Mouse (Mus musculus) intestine, embryonic 14.5 days (tissue): Measurements from ENCODE around the gene Nup98. TPM values are rescaled to one million over a fixed set of nuclear protein-coding genes. Genes with fewer than 3 reads are reported as not detected.

Experiments
- ATAC-seq: fragments of 200-750 bp; cut with Nextera tagmentation; replicated peaks from 2 replicates; pipeline ENCODE4 v1.8.0; 2017; ENCODE audit warnings: low read depth, moderate number of reproducible peaks, moderate TSS enrichment, moderate library complexity; ENCODE audit not compliant: low FRiP score, low TSS enrichment
- DNase-seq: peaks from one replicate; pipeline ENCODE4 v3.0.0-alpha.2; 2018; ENCODE audit warnings: low spot score
- H3K27ac ChIP-seq: fragments of 300-500 bp; sonication (generic); 2 replicates; pipeline ENCODE4 v1.5.1; 2014; ENCODE audit warnings: low read depth, mild to moderate bottlenecking, control low read depth
- H3K27me3 ChIP-seq: fragments of 300-500 bp; sonication (generic); replicated peaks from 2 replicates; pipeline ENCODE4 v1.6.1; 2014; ENCODE audit warnings: low read length, control low read depth; ENCODE audit not compliant: control insufficient read depth, insufficient read depth
- H3K36me3 ChIP-seq: fragments of 300-500 bp; sonication (generic); 2 replicates; pipeline ENCODE4 v1.6.1; 2014; ENCODE audit warnings: low read length, control low read depth; ENCODE audit not compliant: control insufficient read depth, insufficient read depth
- H3K4me1 ChIP-seq: fragments of 300-500 bp; sonication (generic); replicated peaks from 2 replicates; pipeline ENCODE4 v1.6.1; 2014; ENCODE audit warnings: low read length, control low read depth, mixed read lengths; ENCODE audit not compliant: control insufficient read depth, insufficient read depth
- H3K4me2 ChIP-seq: fragments of 300-500 bp; sonication (generic); 2 replicates; pipeline ENCODE4 v1.6.1; 2014; ENCODE audit warnings: low read length
- H3K4me3 ChIP-seq: fragments of 300-500 bp; sonication (generic); 2 replicates; pipeline ENCODE4 v1.5.1; 2014; ENCODE audit warnings: low read depth, low read length, control low read depth, mixed read lengths
- H3K9ac ChIP-seq: fragments of 300-500 bp; sonication (generic); 2 replicates; pipeline ENCODE4 v1.6.1; 2014; ENCODE audit warnings: mild to moderate bottlenecking, low read length
- H3K9me3 ChIP-seq: fragments of 300-500 bp; sonication (generic); 2 replicates; pipeline ENCODE4 v1.6.1; 2016; ENCODE audit warnings: low read length, control low read depth; ENCODE audit not compliant: control insufficient read depth
- WGBS: fragments of 180-500 bp; shearing (Covaris S2); extraction: QIAGEN DNeasy Blood & Tissue Kit; methylation state at CpG from one replicate; pipeline ENCODE4 v1.1.7; 2014; 5-methylcytosine and 5-hydroxymethylcytosine counted together
- polyA plus RNA-seq: library from polyadenylated mRNA; unstranded; fragments of >200 nt; fragmentation: Nextera tagmentation; extraction: Ambion mirVana; gene quantifications from 2 replicates; pipeline ENCODE4 v1.2.1, GENCODE M21; 2014

Nup98 gene
- polyA plus RNA-seq, 1 experiment from 2014 or later = 46.6 TPM

- Histone ChIP-seq H3K4me2 (peak overlapping the region; percentile 95), H3K9me3 (no peaks in the 10 kb centered on the region), H3K9ac (peak overlapping the region; percentile 54), H3K4me3 (peak overlapping the region; percentile 45), H3K36me3 (peaks cover 12% of the 10 kb centered on the region), H3K4me1 (no peaks in the 10 kb centered on the region), H3K27ac (peak overlapping the region; percentile 48; the same call in 1 of the 2 replicates), H3K27me3 (no peaks in the 10 kb centered on the region)
- DNase-seq (peak; percentile 82), ATAC-seq (peak; percentile 89)
- WGBS = 2% methylated on average over 28 of the region's 31 CpGs
These were observed 13.0 kb upstream of the Nup98 start for GRCm38 (mm10) chr7:102222830-102223556.

- DNase-seq (peak; percentile 60), ATAC-seq (peak; percentile 61)
- H3K27me3 ChIP-seq = no peaks in the 10 kb centered on the region
- peak overlapping the region; percentile 45 for H3K4me3 ChIP-seq
- under 1% methylated on average over 7 of the region's 13 CpGs for WGBS
- peak overlapping the region; percentile 48; the same call in 1 of the 2 replicates for H3K27ac ChIP-seq
- H3K9ac ChIP-seq = peak overlapping the region; percentile 54
- no peaks in the 10 kb centered on the region for H3K4me1 ChIP-seq
- H3K4me2 ChIP-seq = peak overlapping the region; percentile 95
- no peaks in the 10 kb centered on the region for H3K9me3 ChIP-seq
- peaks cover 6% of the 10 kb centered on the region; the same call in 1 of the 2 replicates for H3K36me3 ChIP-seq
These were observed 12.4 kb upstream of the Nup98 start for GRCm38 (mm10) chr7:102222336-102222735.

- Histone ChIP-seq H3K4me3 (no peak overlapping the region), H3K27ac (no peak overlapping the region), H3K9ac (no peak overlapping the region), H3K4me1 (no peaks in the 10 kb centered on the region), H3K36me3 (peaks cover 5% of the 10 kb centered on the region; the same call in 1 of the 2 replicates), H3K9me3 (no peaks in the 10 kb centered on the region), H3K4me2 (peak overlapping the region; percentile 95), H3K27me3 (no peaks in the 10 kb centered on the region)
- WGBS = 46% methylated on average over 1 of the region's 1 CpGs
- ATAC-seq (no peak; the same call in 1 of the 2 replicates), DNase-seq (no peak)
These were observed 11.9 kb upstream of the Nup98 start for GRCm38 (mm10) chr7:102221899-102222298.

- DNase-seq (no peak), ATAC-seq (no peak)
- Histone ChIP-seq H3K4me2 (peak overlapping the region; percentile 48), H3K9me3 (no peaks in the 10 kb centered on the region), H3K9ac (no peak overlapping the region), H3K27me3 (no peaks in the 10 kb centered on the region), H3K4me3 (peak overlapping the region; percentile 82), H3K27ac (peak overlapping the region; percentile 89), H3K4me1 (peaks cover 12% of the 10 kb centered on the region), H3K36me3 (no peaks in the 10 kb centered on the region)
- 71% methylated on average over 3 of the region's 3 CpGs for WGBS
These were observed 1.1 kb upstream of the Nup98 start for GRCm38 (mm10) chr7:102211071-102211470.

GRCm38 (mm10) chr7:102208806-102209363 is 1.1 kb downstream of the Nup98 start:
- DNase-seq (no peak), ATAC-seq (no peak)
- WGBS = 48% methylated on average over 4 of the region's 4 CpGs
- H3K9ac ChIP-seq = peak overlapping the region; percentile 75
- no peaks in the 10 kb centered on the region for H3K27me3 ChIP-seq
- H3K9me3 ChIP-seq = no peaks in the 10 kb centered on the region
- peak overlapping the region; percentile 91 for H3K4me2 ChIP-seq
- peaks cover 15% of the 10 kb centered on the region for H3K4me1 ChIP-seq
- H3K36me3 ChIP-seq = peaks cover 6% of the 10 kb centered on the region; the same call in 1 of the 2 replicates
- peak overlapping the region; percentile 82 for H3K4me3 ChIP-seq
- H3K27ac ChIP-seq = no peak overlapping the region

GRCm38 (mm10) chr7:102205646-102206045 is 4.3 kb downstream of the Nup98 start:
- Histone ChIP-seq H3K36me3 (peaks cover 6% of the 10 kb centered on the region; the same call in 1 of the 2 replicates), H3K27me3 (no peaks in the 10 kb centered on the region), H3K4me2 (no peak overlapping the region), H3K9ac (no peak overlapping the region), H3K4me3 (no peak overlapping the region), H3K4me1 (peaks cover 15% of the 10 kb centered on the region), H3K27ac (no peak overlapping the region), H3K9me3 (no peaks in the 10 kb centered on the region)
- no peak for ATAC-seq
- no peak for DNase-seq
- 72% methylated on average over 1 of the region's 1 CpGs for WGBS

GRCm38 (mm10) chr7:102204296-102204857 is 5.6 kb downstream of the Nup98 start:
- H3K4me1 ChIP-seq = peaks cover 15% of the 10 kb centered on the region
- H3K27ac ChIP-seq = no peak overlapping the region
- WGBS = 64% methylated on average over 3 of the region's 3 CpGs
- no peak overlapping the region for H3K9ac ChIP-seq
- ATAC-seq (no peak), DNase-seq (no peak)
- peaks cover 6% of the 10 kb centered on the region; the same call in 1 of the 2 replicates for H3K36me3 ChIP-seq
- no peaks in the 10 kb centered on the region for H3K27me3 ChIP-seq
- H3K4me2 ChIP-seq = no peak overlapping the region
- no peaks in the 10 kb centered on the region for H3K9me3 ChIP-seq
- H3K4me3 ChIP-seq = no peak overlapping the region

- no peak overlapping the region for H3K4me3 ChIP-seq
- H3K4me2 ChIP-seq = no peak overlapping the region
- no peak overlapping the region for H3K27ac ChIP-seq
- peaks cover 6% of the 10 kb centered on the region; the same call in 1 of the 2 replicates for H3K36me3 ChIP-seq
- ATAC-seq = no peak
- no peaks in the 10 kb centered on the region for H3K27me3 ChIP-seq
- H3K9me3 ChIP-seq = no peaks in the 10 kb centered on the region
- DNase-seq = no peak
- no peak overlapping the region for H3K9ac ChIP-seq
- 0 out of 2 replicates have a peak, but pooled peaks cover 5% of the 10 kb centered on the region for H3K4me1 ChIP-seq
These were observed 8.8 kb downstream of the Nup98 start for GRCm38 (mm10) chr7:102200996-102201785.
